Mouse (Mus musculus) adrenal gland, postnatal 4 days (tissue): ENCODE measurements at regions not wholly inside any gene's neighbourhood (a gene's known extent, or its start where the extent isn't known, plus 50 kb on each side); places are given as distances from the start of the nearest gene placed in this dataset.
"Not testable (repeated sequence)": the region's sequence is repeated elsewhere in the genome, so short reads cannot be mapped to it uniquely, and the experiment has no call there.

Experiments used
- DNase-seq, 2 experiments: peaks; one replicate each; pipeline ENCODE4 v3.0.0; 2021 to 2022; ENCODE audit warnings: low spot score in 2 of 2, mixed read lengths in 2 of 2

DNA sequence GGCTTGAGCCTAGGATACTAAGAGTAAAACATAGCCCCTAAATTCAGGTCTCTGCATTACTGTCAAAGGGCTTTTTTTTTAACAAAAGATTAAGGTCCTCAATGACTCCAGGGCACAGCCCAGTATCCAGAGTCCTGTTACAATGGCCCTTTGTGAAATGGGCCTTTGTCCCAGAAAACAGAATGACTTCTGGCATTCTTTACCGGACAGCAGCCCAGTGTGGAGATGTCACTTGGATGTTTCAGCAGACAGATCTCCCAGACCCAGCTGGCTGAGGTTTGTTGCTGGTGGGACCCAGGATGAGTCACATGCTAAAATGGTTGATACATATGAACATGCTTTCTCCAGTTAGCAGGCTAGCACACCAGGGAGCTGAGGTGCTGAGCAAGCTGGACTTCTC, 445.9 kb upstream of the Smim15 start:
- DNase-seq: no peak

DNA sequence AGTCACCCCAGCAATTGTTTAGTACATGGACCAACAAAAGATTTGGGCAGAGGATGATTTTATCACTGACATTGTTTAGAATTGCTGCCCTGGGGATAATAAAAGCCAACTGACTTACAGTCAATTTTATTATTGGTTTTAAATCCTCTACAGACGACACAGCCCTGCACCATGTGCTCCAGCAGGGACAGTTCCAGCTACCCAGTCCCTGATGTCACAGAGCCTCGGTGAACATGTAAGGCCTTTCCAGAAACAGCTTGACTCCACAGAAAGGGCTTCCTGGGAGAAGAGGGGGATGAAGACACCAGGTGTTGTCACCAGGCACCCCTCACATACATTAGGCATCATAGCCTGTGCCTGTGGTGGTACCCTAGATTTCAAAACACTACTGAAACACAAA, 447.0 kb upstream of the Smim15 start:
- DNase-seq: no peak

DNA sequence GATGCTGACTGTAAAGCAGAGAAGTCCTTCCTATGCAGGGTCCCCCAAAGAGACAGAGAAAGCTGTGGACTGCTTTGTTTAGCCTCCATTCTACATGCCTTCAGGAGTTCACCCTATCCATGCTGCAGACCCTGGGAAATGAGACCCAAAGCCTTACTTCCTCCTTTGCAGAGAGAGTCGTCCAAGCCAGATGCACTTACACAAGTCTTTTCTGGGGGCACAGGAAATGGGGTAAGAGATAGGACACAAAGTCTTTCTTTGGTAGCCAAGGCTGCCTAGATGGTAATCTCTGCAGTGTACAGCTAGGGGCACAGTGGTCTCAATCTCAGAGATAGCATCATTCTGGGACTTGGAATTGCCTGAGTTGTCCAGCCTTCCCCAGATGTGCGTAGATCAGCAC, 448.1 kb upstream of the Smim15 start:
- DNase-seq: no peak

DNA sequence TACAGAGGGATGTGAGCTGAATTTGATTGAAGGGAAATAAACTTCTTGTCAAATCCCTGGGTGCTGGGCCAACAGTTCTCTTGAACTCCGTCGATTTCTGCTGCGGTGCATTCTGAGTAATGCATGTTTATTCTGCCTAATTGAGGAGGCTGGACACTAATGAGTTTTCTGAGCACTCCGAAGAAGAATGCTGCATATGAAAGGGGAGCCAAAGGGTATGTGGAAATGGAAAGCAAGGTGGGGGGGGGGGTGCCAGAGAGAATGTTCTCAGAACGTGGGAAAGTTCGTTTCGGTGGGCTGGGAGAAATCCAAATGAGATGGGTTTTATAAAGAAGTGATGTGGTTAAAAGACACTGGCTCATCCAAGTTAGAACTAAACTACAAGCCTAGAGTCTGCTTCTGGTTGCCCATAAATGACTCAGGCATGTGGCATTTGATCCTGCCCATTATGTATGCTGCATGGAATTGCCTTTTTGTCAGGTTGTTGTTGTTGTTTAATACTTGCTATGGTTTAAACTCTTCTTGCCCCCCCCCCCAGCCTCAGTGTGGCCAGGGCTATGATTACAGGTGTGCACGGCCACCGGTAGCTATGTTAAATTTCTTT, 455.7 kb upstream of the Smim15 start:
- DNase-seq: no peak

DNA sequence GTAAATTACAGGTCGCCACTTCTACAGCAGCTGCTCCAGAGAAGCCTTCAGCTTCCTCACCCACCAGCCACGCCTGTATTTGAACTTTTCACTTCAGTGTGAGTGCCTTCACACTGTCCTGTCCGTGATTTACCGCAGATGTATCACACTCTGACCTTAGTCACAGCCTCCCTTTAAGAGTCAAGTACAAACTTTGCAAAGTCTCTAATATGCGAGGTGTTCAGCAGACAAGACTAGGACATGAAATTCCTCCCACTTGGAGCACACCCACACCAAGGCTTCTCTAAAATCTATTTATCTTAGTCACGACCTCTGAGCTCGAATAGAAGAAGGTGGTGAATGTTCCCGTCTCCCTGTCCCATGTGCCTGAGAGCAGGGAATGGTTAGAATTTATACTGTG, 456.6 kb upstream of the Smim15 start:
- DNase-seq: no peak

DNA sequence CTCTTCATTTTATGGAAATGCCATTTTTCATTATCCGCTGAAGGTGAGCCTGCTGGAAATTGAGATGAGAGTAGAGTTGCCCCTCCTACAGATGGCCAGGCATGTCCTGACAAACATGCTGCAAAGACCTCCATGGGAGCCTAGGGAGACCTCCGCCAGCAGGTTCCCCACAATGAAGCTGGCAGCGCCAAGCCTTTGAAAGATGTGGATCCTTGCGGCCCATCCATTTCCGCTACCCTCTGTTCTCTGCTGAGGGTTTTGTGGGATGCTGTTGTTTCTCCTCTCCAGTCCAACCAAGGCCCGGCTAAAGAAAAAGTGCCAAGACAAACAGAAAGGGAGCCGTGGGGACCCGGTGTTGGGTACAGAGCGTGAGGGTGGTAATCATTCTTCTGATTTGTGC, 458.3 kb upstream of the Smim15 start:
- DNase-seq: no peak

DNA sequence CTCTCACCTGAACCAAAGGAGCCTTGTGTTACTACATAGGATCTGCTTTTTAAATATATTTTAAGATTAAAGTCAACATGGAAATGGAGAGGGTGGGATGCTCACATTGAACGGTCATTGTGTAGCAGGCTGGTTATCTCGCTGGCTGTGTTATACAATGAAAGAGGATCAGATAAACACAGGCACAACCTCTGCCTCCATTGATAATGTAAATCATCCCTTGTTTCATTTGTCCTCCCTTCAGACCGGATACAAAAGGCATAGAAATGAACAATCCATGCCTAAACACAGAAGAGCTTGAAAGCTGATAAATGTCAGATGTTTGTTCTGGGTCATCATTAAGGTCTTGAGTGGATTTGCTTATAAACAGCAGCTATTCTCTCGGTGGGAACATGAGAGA, 458.9 kb upstream of the Smim15 start:
- no peak for DNase-seq

DNA sequence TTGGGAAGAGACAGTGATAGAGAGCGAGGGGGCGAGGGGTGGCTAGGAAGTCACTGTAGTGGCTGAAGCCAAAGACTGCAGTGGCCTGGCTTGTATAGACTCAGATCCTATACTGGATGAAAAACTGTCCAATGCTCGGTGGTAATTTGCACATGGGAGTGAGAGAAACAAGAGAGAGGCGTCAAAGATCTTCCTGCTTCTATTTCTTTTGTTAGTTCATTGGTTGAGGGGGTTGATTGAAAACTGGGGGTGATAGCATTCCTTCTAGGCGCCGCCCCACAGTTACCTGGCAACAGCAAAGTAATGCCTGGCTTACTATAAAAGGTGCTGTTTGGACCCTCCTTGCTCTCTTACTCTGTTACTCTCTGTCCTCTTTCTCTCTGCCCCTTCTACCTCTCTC, 465.3 kb upstream of the Smim15 start:
- no peak for DNase-seq

DNA sequence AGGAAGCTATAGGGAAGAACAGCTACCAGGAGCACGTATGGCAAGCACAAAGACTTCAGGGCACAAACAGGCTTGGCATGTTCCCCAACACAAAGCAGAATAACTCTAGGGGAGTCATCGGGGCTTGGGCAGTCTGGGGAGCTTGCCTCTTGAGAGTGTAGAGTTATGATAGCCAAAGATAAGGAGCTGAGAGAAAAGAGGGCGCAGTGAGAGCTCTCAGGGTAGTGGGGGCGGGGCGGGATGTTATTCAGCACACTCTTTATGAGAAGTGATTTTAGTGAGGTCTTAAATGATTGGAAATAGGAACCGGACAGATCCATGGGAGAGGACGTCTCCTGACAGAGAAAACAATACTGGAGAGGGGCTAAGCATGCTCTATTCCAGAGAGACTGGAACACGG, 466.4 kb upstream of the Smim15 start:
- DNase-seq: no peak

DNA sequence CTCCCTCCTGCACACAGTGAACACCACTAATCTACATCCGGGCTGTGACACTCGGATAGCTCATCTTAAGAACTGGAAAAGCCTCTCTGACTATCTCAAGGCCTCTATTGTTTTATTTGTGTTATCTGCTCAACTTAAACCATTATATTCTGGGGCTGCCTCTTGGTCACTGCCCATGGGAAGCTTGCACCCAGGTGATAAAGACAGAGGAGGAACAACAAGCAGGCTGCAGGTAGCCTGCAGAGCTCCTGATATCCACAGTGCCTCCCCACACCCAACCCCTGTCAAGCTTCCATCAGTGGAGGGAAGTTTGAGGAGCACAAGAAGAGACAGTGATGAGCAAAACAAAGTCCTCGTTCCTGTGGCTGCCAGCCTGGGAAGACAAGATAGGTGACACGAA, 467.0 kb upstream of the Smim15 start:
- no peak for DNase-seq

DNA sequence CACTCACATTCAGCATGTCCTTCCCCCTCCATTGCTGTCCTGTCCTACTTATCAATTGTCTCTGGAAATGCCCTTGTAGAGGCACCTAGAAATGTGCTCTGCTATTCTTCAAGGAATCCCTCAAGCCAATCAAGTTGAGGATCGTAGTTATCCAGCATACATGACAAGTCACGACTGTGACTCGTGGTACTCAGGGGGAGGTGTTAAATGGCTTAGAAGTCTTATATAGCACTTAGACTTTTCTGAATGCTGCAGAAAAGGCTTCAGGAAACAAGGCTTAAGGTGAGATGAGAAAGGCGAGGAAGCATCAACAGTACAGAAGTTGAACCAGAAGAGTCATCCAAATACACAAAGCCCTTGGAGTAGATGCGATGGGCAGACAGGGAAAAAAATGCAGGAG, 467.5 kb upstream of the Smim15 start:
- DNase-seq: no peak

DNA sequence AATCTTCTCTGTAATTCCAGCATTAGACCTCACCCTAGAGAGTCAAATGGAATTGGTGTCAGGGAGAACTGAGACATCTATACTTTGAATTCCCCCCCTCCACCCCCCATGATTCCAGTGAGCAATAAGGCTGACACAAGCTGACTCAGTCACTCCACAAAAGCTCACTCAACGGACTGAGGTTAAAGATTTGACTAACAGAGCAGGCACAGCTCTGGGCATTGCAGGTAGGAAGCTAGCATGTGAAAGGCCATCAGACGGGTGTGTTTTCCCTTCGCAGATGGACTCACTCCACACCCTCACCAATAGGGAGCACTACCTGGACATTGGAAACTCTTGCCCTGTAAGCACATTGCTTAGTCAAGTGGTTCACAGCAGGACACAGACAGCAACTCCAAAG, 469.2 kb upstream of the Smim15 start:
- no peak for DNase-seq

DNA sequence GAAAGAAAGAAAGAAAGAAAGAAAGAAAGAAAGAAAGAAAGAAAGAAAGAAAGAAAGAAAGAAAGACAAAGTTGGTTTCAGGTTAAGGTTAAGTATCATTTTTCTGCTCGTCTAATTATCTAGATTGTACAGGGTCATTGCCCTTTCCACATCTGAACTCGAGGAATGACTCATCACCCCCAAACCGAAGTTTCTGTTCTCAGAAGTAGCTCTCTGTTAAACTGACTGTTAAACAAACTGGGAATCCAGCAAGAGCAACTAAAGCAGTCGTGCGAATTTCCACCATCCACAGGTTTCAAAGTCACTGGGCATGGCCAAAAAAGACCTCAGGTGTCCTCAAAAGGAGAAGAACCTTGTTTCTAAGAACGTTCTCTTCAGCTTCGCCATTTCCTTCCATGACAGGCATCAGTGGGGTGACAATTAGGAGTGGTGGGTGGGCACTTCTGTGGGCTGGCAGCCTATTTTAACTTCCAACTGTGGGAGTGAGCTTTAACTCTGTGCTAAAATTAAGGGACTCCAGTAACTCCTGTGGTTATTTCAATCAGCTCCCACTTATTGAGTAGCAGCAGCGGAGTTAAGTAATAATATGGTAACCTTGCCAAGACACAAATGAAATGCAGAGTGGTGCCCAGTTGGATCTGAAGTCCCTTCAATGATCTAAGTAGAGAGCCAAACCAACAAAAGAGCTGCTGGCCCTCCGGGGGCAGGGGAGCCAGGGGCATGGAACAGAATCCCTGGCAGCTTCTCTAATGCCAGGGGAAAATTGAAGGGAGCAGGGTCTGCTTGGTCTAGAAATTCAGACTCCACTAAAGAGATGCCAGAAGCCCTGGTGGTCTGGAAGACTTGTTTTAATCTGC, 470.5 kb upstream of the Smim15 start:
- no peak for DNase-seq

DNA sequence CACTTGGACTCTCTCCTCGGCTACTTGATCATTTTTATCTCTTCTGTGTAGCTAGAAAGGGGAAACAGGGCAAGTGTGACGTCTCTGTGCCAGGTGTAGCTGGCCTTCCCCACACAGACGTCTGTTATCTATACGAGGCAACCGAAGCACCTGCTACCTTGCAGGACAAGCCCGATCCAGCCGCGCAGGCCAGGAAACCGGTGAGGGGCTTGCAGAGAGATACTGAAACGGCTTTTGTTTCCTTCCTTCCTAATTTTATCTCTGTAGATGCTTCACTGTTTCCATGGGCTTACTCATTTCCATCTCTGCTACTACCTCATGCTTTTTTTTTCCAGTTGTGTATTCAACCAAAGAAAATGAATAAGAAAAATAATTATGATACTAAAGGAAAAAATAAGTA, 472.7 kb upstream of the Smim15 start:
- no peak for DNase-seq

DNA sequence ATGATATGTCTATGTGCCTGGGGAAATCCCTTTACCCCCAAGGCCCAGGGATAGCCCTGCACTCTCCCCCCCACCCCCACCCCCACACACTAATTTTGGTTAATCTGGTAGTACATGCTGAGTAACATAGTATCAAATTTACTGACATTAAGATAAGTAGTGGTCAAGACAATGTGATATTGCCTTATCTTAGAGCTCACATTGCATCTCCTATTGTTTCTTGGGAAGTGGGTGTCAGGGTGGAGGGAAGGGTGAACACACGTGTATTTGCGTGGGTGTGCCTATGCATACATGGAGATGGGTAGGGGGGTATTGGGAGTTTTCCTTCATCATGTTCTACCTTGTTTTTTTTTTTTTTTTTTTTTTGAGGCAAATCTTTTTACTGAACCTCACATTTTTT, 474.8 kb upstream of the Smim15 start:
- DNase-seq: no peak

DNA sequence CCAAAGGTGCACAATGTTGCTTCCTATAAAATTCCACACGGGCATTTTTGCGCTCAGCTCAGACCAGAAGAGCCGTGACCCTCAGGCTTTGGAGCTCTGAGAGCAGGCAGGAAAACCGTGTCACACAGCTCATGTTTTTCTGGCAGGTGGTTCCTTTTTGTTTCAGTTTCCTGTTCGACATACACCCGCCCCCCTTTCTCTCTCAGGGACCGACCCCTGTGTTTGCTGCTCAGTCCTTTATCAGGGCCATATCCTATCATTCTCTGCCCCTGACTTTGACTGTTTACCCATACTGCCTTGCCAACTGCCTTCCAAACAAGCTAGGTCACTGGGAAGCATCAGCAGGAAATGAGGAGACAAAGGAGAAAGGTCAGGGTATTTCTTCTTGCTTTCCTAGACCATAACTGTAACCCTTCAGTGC, 475.5 kb upstream of the Smim15 start:
- DNase-seq: no peak

DNA sequence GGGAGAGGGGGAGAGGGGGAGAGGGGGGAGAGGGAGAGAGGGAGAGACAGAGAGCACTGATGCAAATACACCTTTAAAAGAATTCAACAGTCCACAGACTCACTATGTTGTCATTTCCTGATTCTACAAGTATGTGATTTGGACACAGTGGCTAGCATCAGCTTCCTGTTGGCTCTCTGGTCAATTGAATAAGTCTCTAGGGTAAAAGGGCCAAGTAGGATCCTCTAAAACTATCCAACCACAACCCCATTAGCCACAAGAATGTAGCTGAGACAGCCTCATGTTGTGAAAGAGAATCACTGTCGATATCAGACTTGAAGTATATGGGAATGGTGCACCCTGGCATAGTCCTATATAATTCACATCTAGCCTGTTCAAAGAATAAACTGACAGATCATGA, 481.8 kb upstream of the Smim15 start:
- DNase-seq: no peak

DNA sequence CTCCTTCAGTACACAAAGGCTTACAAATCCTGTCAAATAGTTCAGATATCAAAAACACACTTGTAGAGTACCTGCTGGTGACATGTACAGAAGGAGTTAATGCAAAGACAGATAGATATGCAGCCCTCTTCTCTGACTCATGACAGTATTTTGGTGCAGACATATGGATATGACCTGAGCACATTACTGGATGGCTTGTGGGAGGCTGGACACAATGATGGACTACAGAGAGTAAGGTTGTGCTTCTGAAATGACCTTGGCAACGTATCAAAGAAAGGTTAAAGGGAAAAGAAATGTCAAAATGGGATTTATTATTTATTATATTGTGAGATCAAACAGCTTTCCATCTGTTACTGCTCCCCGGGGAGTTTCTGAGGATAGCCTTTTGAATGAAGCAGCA, 482.7 kb upstream of the Smim15 start:
- DNase-seq: no peak

DNA sequence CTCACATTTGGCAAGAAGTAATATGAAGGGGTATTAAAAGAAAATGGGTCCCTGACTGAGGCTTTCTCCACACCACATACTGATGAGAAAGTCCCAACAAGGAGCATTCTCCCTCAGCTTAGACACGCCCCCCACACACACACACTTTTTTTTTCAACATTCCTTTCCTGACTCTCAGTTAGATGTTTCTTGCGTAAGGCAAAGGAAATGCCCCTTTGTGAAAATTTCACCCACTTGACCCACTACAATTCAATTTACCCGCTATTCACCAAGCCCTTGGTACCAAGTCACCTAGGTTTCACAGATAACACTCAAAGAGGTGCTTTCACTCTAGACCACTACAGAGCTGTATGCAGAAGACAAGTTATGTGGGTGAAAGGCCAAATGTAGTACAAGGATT, 488.3 kb upstream of the Smim15 start:
- DNase-seq: no peak

DNA sequence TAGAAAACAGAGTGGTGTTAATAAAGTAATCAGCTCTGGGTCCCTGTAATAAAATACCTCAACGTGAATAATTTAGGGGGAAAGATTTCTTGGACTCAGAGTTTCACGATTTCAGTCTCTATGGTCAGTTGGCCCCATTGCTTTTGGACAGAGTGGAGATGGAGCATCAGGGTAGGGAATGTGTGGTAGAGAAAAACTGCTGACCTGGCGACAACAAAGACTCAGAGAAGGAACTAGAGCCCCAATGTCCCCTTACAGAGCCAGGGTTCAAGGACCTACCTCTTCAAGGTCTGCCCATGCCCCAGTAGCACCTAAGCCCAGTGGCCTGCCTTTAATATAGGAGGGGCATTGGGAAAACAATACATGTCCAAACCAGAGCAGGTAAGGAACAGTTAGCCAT, 490.2 kb upstream of the Smim15 start:
- DNase-seq: no peak

DNA sequence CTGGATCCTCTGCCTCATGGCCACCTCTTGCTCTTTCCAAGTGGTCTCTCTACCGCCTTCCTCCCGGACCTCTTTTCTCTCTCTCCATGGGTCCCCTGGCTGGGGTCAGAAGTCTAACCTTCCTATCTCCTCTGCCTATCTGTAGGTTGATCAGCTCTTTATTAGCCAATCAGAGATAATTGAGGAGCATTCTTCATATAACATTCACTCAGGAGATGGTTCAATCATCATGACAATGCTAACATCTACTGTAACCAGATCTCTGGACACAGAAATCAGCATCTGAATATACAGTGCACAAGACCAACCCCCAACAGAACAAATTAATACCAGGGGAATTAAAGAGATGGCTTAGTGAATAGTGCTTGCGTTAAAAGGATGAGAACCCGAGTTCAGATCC, 492.1 kb upstream of the Smim15 start:
- DNase-seq: no peak

DNA sequence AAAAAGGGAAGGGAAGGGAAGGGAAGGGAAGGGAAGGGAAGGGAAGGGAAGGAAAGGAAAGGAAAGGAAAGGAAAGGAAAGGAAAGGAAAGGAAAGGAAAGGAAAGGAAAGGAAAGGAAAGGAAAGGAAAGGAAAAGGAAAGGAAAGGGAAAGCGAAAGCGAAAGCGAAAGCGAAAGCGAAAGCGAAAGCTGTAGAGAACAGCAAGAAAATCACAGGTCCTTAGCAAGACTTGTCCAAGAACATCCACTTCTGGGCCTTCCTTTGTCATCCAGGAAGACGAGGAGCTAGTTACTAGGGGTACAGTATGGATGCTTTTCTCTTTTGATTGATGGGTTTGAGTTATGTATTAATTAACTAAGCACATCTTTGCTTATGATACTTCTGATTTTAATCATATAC, 494.3 kb upstream of the Smim15 start:
- not testable (repeated sequence) for DNase-seq

DNA sequence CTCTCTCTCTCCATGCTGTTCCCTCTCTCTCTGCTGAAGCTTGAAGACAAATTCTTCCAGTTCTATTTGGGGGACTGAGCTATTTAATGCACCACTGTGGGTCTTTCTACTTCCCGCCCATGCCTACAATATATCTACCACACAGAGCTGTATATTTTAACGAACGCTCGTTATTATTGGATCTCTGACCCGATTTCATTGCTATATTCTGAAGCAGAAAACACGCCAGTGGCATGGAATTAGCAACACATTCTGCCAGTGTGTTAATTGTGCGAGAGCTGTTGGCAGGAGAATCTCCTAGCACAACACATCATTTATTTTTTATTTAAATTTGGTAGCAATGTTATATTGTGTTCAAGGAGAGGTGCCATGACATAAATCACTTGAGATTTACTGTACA, 497.2 kb upstream of the Smim15 start:
- DNase-seq: no peak
